Mouse (Mus musculus): ENCODE results near the gene Mcoln1. TPM values are rescaled to one million over a fixed set of nuclear protein-coding genes. Genes with fewer than 3 reads are reported as not detected.

The Mcoln1 gene
- polyA plus RNA-seq, 1 experiment from 2014 or later, result 105 TPM

- Histone ChIP-seq H3K27ac (ENCODE audit: low read depth, low read length) (no peak overlapping the region), H3K4me3 (ENCODE audit: low read depth, low read length) (no peak overlapping the region), H3K36me3 (ENCODE audit: control insufficient read depth, insufficient read depth) (no peaks in the 10 kb centered on the region), H3K9me3 (ENCODE audit: control insufficient read depth) (no peaks in the 10 kb centered on the region), H3K9ac (ENCODE audit: low read depth, low read length) (no peak overlapping the region), H3K27me3 (replicated peaks; ENCODE audit: control insufficient read depth, insufficient read depth, low read length) (peaks cover 6% of the 10 kb centered on the region; the same call in 1 of the 2 replicates), H3K4me2 (replicated peaks; ENCODE audit: low read depth) (no peak overlapping the region), H3K4me1 (replicated peaks; ENCODE audit: control insufficient read depth, insufficient read depth, low read length) (no peaks in the 10 kb centered on the region)
- TF ChIP-seq CTCF (IDR thresholded peaks at IDR 0.05; ENCODE audit: low read depth), result no peak
- no peak for ATAC-seq
- WGBS, result 64% methylated on average over 4 of the region's 4 CpGs
These were observed 20.0 kb upstream of the Mcoln1 start for GRCm38 (mm10) chr8:3480221-3480785.

GRCm38 (mm10) chr8:3481605-3482004 lies 18.7 kb upstream of the Mcoln1 start:
- Histone ChIP-seq H3K36me3 (ENCODE audit: control insufficient read depth, insufficient read depth) (no peaks in the 10 kb centered on the region), H3K27ac (ENCODE audit: low read depth, low read length) (no peak overlapping the region), H3K9ac (ENCODE audit: low read depth, low read length) (no peak overlapping the region), H3K4me1 (replicated peaks; ENCODE audit: control insufficient read depth, insufficient read depth, low read length) (no peaks in the 10 kb centered on the region), H3K27me3 (replicated peaks; ENCODE audit: control insufficient read depth, insufficient read depth, low read length) (no peaks in the 10 kb centered on the region), H3K4me2 (replicated peaks; ENCODE audit: low read depth) (no peak overlapping the region), H3K9me3 (ENCODE audit: control insufficient read depth) (no peaks in the 10 kb centered on the region), H3K4me3 (ENCODE audit: low read depth, low read length) (no peak overlapping the region)
- TF ChIP-seq CTCF (IDR thresholded peaks at IDR 0.05; ENCODE audit: low read depth), result no peak
- ATAC-seq, result peak; percentile 28; the same call in 1 of the 2 replicates
- 60% methylated on average over 5 of the region's 5 CpGs for WGBS

GRCm38 (mm10) chr8:3482240-3482740 lies 18.0 kb upstream of the Mcoln1 start:
- no peak overlapping the region for H3K27ac ChIP-seq (ENCODE audit: low read depth, low read length)
- WGBS, result 80% methylated on average over 22 of the region's 22 CpGs
- TF ChIP-seq CTCF (IDR thresholded peaks at IDR 0.05; ENCODE audit: low read depth), result no peak
- H3K27me3 ChIP-seq (replicated peaks; ENCODE audit: control insufficient read depth, insufficient read depth, low read length), result no peaks in the 10 kb centered on the region
- no peaks in the 10 kb centered on the region for H3K4me1 ChIP-seq (replicated peaks; ENCODE audit: control insufficient read depth, insufficient read depth, low read length)
- H3K9ac ChIP-seq (ENCODE audit: low read depth, low read length), result no peak overlapping the region
- no peak overlapping the region for H3K4me2 ChIP-seq (replicated peaks; ENCODE audit: low read depth)
- no peaks in the 10 kb centered on the region for H3K9me3 ChIP-seq (ENCODE audit: control insufficient read depth)
- ATAC-seq, result no peak
- no peaks in the 10 kb centered on the region for H3K36me3 ChIP-seq (ENCODE audit: control insufficient read depth, insufficient read depth)
- H3K4me3 ChIP-seq (ENCODE audit: low read depth, low read length), result no peak overlapping the region

- WGBS, result 81% methylated on average over 7 of the region's 7 CpGs
These were observed 16.7 kb upstream of the Mcoln1 start for GRCm38 (mm10) chr8:3483546-3483945.

DNA sequence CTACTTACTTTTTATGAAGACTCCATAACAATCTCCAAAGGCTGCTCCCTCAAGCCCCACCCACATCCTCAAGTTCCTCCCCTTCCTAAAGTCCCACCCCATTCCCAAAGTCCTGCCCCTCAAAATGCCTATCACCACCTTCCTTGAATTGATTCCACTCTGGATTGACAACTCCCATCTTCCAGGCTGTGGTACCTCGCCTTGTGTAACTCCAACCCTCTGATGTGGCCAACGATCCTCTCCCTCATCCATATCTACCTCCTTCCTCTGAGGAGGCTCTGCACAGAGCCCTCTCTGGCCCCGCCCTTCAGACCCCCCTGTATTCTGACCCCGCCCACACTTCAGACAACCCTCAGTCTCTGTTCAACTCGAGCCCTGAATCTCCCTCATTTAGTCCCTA lies 15.1 kb upstream of the Mcoln1 start:
- no peak for TF ChIP-seq CTCF (IDR thresholded peaks at IDR 0.05; ENCODE audit: low read depth)
- no peaks in the 10 kb centered on the region for H3K4me1 ChIP-seq (replicated peaks; ENCODE audit: control insufficient read depth, insufficient read depth, low read length)
- H3K4me2 ChIP-seq (replicated peaks; ENCODE audit: low read depth), result no peak overlapping the region
- H3K27me3 ChIP-seq (replicated peaks; ENCODE audit: control insufficient read depth, insufficient read depth, low read length), result no peaks in the 10 kb centered on the region
- H3K9ac ChIP-seq (ENCODE audit: low read depth, low read length), result no peak overlapping the region
- H3K27ac ChIP-seq (ENCODE audit: low read depth, low read length), result no peak overlapping the region
- H3K4me3 ChIP-seq (ENCODE audit: low read depth, low read length), result no peak overlapping the region
- H3K9me3 ChIP-seq (ENCODE audit: control insufficient read depth), result no peaks in the 10 kb centered on the region
- ATAC-seq, result no peak
- WGBS, result 32% methylated on average over 5 of the region's 5 CpGs
- no peaks in the 10 kb centered on the region for H3K36me3 ChIP-seq (ENCODE audit: control insufficient read depth, insufficient read depth)

More at GRCm38 (mm10) chr8:3483546-3483945, 16.7 kb upstream of the Mcoln1 start:
- H3K9me3 ChIP-seq (ENCODE audit: control insufficient read depth), result no peaks in the 10 kb centered on the region
- no peak overlapping the region for H3K4me3 ChIP-seq (ENCODE audit: low read depth, low read length)
- no peak overlapping the region for H3K4me2 ChIP-seq (replicated peaks; ENCODE audit: low read depth)
- H3K27me3 ChIP-seq (replicated peaks; ENCODE audit: control insufficient read depth, insufficient read depth, low read length), result no peaks in the 10 kb centered on the region
- ATAC-seq, result no peak
- no peaks in the 10 kb centered on the region for H3K36me3 ChIP-seq (ENCODE audit: control insufficient read depth, insufficient read depth)
- H3K9ac ChIP-seq (ENCODE audit: low read depth, low read length), result no peak overlapping the region
- H3K27ac ChIP-seq (ENCODE audit: low read depth, low read length), result no peak overlapping the region
- TF ChIP-seq CTCF (IDR thresholded peaks at IDR 0.05; ENCODE audit: low read depth), result no peak
- H3K4me1 ChIP-seq (replicated peaks; ENCODE audit: control insufficient read depth, insufficient read depth, low read length), result no peaks in the 10 kb centered on the region

- no peak for TF ChIP-seq CTCF (IDR thresholded peaks at IDR 0.05; ENCODE audit: low read depth)
- WGBS, result under 1% methylated on average over 64 of the region's 64 CpGs
- H3K4me2 ChIP-seq (replicated peaks; ENCODE audit: low read depth), result peak within 1 kb of the TSS; percentile 86
- H3K4me3 ChIP-seq (ENCODE audit: low read depth, low read length), result peak within 1 kb of the TSS; percentile 96
- peaks cover 18% of the 10 kb centered on the region for H3K36me3 ChIP-seq (ENCODE audit: control insufficient read depth, insufficient read depth)
- ATAC-seq, result peak; percentile 84
- peak within 1 kb of the TSS; percentile 75 for H3K27ac ChIP-seq (ENCODE audit: low read depth, low read length)
- peak within 1 kb of the TSS; percentile 97 for H3K9ac ChIP-seq (ENCODE audit: low read depth, low read length)
- no peaks in the 10 kb centered on the region for H3K9me3 ChIP-seq (ENCODE audit: control insufficient read depth)
- no peaks in the 10 kb centered on the region for H3K27me3 ChIP-seq (replicated peaks; ENCODE audit: control insufficient read depth, insufficient read depth, low read length)
- H3K4me1 ChIP-seq (replicated peaks; ENCODE audit: control insufficient read depth, insufficient read depth, low read length), result peaks cover 4% of the 10 kb centered on the region; the same call in 1 of the 2 replicates
These were observed 7.1 kb upstream of the Mcoln1 start, which contains the start of gene Zfp358 for GRCm38 (mm10) chr8:3492901-3493844. Gene Zfp358, plus strand, starts transcription at chr8:3493138.
